Mouse (Mus musculus) cerebellum, adult 18-20 months (tissue): ENCODE measurements around the gene Gls2.

Experiments
- DNase-seq, 2 experiments: peaks; one replicate each; pipeline ENCODE4 v3.0.0; 2021

Gene Gls2

DNA sequence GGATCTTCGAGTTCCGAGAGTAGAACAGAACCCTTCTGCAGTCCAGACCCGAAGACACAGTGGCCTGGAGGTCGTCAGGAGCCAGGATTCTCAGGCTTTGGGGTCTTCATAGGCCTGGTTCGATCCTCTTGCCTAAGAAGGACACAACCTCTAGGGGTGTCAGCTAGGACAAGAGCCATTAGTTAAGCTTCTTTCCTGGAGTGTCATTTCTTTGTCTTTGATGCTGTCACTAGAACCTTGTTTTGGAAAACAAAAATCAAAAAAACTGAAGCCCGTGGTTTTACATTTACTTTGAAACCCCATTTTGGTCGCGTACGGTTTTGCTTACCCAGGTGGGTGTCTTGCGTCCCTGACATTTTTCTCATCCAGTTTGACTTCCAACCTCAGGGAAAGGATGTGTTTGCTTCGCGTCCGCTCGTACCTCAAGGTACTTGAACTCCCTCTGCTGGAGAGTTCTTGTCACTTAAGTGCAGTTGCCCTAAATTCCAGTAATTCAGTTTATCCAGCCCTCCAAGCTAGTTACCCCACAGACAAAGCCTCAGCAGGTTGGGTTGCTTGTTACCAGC, 38.2 kb downstream of the Gls2 start:
- peak; percentile 68 to 79 for DNase-seq

DNA sequence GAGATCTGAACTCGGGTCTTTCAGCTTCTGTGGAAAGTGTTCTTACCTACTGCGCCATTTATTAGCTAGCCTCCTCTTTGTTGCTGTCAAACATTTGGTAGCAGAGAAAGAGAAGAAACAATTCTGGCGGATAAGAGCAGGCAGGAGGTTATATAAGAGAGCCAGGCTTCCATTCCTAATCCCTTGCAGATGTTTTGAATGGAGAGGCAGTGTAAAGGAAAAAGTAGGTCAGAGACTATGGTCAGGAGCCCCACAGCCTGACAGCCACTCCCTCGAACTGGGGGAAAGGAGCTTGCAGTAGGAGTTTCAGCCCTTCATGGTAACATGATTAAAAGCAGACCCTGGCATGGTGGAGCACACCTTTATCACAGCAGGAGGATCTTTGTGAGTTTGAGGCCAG, 42.1 kb downstream of the Gls2 start:
- DNase-seq, result no peak

DNA sequence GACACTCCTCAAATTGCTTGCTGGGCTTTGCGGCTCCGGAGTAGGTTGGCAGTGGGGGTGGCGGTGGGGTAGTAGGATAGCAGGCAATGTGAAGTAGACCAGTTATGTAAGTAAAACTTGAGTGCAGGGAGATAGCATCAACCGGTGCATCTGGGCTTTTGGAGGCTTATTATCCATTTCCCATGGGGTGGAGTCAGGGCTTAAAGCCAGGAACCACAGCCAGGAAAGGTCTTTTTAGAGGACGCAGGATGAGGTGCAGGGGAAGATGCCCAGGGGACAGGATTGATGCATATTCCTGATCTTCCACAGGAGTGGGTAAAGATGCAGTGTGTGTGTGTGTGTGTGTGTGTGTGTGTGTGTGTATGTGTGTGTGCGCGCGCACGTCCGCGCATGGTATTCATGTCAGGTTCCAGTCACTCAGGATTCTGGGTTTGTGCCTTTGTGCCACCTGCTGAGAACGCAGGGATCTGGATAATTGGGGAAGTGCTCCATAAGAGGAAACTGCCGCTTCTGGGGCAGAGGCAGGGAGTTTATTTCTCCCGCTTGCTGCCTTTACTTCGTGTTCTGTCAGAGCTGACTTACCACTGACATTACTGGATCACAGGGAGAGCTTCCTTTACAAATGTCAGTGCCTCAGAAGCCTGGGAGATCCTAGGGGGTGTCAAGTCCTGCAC, 43.7 kb downstream of the Gls2 start:
- peak; percentile 37 to 45 for DNase-seq

DNA sequence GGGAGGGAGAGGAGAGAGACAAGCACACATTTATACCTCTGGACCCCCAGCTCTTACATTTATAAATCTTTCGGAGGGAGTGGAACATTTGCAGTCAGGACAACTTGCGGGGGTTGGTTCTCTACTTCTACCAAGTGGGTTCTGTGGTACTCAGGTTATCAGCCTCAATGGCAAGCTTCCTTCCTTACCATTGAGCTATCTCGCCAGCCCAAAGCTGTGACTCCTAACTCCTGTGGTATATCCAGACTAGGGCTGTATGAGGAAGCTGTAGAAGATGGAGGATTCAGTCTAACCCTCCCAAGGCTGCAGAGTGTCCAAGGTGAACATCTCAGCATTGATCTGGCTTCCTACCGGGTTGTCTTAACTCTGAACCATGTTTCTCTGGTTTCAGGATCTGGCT, 44.9 kb downstream of the Gls2 start:
- DNase-seq, result no peak

DNA sequence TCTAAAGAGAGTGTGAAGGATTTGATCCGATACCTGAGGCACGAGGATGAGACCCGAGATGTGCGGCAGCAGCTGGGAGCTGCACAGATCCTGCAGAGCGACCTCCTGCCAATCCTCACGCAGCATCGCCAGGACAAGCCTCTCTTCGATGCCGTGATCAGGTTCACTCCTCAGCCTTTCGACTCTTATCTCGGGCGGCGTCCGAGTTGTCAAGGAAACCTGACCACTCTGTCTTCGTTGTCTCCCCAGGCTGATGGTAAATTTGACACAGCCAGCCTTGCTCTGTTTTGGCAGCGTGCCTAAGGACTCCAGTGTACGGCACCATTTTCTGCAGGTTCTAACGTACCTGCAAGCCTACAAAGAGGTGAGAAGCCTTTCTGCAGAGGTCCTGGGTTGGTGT, 45.9 kb downstream of the Gls2 start:
- DNase-seq, result no peak

DNA sequence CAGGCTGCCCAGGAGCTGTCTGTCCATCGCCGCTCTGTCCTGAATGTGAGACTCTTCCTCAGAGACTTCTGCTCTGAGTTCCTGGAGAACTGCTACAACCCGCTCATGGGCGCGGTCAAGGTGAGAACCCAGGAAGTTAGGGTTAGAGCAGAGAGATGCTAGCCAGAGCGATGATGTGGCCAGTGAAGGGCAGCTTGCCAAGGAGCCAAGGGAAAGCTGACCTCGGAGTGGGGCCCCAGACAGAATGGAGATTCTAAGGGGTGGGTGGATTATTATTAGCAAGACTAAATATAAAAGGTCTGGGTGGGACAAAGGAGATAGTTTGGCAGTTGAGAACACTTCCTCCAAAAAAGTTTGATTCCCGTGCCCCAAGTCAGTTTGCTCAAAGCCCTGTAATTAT, 49.0 kb downstream of the Gls2 start:
- DNase-seq, result no peak

DNA sequence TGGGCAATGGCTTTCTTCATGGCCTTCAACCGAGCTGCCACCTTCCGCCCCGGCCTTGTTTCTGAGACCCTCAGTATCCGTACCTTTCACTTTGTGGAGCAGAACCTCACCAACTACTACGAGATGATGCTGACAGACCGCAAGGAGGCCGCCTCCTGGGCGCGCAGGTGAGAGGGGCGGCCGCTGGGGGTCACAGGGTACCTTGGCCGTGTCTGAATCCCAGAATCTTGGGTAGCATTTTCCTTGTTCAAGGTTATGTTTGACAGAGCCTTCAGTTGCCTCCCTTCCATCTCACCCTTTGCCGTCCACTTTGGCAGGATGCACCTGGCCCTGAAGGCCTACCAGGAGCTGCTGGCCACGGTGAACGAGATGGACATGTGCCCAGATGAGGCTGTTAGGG, 49.9 kb downstream of the Gls2 start:
- DNase-seq, result no peak

DNA sequence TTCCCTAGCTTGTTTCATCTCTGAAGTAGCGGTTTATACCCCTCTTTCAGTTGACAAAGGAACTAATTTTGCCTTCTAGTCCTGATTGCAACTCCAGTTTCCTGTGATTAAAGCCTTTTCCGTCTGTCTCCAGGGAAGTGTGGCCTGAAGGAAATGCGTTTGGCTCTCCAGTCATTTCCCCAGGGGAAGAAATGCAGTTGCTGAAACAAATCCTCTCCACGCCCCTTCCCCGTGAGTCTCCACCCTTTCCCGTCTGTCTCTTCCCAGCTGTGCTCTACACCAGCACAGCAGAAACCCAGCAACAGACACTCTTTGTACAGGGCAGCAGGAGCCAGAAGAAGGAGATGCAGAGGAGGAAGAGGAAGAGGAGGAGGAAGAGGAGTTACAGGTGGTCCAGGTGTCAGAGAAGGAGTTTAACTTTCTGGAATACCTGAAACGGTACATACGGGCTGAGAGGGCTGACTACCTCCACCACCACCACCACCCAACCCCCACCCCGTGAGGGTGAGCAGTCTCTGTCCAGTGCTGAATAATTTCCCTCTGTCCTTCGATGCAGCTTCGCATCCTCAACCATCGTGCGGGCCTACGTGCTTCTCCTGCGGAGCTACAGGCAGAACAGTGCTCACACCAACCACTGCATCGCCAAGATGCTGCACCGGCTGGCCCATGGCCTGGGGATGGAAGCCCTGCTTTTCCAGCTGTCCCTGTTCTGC, 52.9 kb downstream of the Gls2 start:
- DNase-seq, result no peak

DNA sequence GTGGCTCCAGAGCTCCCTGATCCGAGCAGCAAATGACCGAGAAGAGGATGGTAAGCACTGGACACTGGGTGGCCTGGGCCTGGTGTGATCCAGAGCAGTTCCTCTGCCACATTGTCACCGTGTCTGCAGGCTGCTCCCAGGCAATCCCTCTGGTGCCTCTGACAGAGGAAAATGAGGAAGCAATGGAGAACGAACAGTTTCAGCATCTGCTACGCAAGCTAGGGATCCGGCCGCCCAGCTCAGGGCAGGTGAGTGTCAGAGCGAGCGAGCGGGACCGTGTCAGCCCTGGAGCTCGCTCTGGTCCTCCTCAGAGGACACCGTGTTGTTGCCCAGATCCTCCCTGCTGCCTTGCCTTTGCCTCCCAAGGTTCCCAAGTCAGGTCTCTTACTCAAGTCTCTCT, 56.3 kb downstream of the Gls2 start:
- no peak for DNase-seq

DNA sequence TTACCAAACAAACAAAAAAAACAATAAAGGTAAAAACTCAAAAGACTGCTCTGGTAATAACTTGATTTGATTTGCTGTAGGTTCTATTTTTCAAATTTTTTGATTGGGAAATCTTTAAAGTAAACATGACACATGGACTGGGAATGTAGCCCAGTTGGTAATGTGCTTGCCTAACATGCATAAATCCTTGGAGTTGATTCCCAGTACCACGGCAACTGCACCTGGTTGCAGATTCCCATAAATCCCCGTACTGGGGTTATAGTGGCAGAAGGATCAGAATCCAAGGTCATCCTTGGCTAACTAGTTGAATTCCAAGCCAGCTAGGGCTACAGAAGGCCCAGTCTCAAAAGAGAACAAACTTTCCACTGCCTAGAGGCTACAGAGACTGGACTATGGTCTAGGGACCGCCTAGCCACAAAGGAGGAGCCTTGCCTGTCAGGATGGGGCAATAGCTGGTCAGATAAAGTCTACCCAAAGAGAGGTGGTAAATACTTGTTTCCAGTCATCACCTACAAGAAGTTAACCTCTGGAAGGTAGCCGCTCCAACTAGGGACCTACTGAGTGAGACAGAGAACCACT, 59.5 kb downstream of the Gls2 start, which contains the start of gene Apon:
TSS of gene Apon (plus strand) at position 420 of the 579 bp plus-strand sequence.
- no peak for DNase-seq

DNA sequence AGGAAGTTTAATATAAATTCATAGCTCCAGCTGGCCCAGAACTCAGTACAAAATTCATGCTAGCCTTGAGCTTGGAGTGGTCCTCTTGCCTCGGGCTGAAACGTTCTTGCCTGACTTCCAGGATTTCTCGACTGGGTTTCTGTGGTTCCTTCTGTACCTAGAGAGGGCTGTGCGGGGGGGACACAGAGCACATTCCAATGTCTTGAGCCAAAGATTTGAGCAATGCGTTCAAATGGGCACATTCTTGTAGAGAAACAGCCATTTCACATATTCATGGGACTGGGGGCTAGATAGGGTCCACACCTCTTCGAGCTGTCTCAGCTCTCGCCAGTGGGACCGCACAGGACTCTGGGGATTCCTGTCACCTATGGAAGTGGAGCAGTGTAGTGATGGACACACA, 61.7 kb downstream of the Gls2 start:
- no peak for DNase-seq

DNA sequence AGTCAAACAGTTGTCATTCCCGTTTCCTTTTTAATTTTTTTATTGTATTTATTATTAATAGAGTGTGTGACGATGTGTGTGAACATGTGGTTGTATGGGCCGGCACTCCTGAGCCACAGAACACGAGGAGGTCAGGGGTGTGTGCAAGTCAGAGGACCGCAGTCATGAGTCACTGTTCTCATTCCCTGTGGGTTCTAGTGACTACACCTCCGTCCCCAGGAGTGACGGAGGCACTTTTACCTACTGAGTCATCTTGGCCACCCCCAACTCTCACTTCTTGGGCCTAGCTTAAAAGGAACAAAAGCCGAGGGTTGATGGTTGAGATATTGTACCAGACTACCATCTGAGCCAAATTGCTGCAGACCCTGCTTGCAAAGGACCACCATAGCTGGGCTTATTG, 62.1 kb downstream of the Gls2 start:
- no peak for DNase-seq

DNA sequence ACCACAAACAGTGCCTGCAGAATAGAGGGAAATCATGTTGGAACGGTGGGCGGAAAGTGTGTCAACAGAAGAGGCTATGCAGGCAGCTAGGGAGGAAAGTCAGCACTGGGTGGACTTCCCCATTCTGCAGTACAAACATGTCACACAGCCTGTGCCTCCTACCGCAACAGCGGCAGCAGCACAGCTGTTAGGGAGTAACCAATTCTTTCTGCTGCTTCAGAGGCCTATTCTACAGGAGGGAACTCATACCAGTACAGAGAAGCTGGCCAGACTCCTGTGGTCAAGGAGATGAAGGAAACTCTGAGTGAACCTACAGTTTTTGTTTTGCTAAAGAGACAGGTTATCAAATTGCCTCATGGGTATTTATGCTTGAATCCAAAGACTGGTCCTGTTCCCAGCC, 64.7 kb downstream of the Gls2 start:
- no peak for DNase-seq
